Mouse (Mus musculus) left cerebral cortex, postnatal 25 days (tissue): ENCODE data around the gene Pcdh15. TPM values are rescaled to one million over a fixed set of nuclear protein-coding genes. Genes with fewer than 3 reads are reported as not detected.

ENCODE experiments used
- DNase-seq, 2 experiments: peaks; one replicate each; pipeline ENCODE4 v3.0.0; 2022; ENCODE audit warnings: low spot score in 2 of 2, mixed read lengths in 1 of 2
- intact Hi-C: fragments of 180-260 bp; cut with DNase I; formaldehyde crosslinking; loops from one replicate; pipeline ENCODE4 v1.15.1; 2025
- total RNA-seq, 2 experiments: library from RNA; stranded (reverse); gene quantifications; 2 replicates each; pipeline ENCODE4 v1.2.3; 2021

Pcdh15 gene
- total RNA-seq, 2 experiments from 2014 or later, result 28.5 to 34.1 TPM

- intact Hi-C loops, result no loop called here
- peak in 1 of 2 experiments; percentile 17 for DNase-seq
Observed at GRCm38 (mm10) chr10:73921579-73921978, 822.4 kb downstream of the Pcdh15 start.

GRCm38 (mm10) chr10:73928672-73929071, 829.5 kb downstream of the Pcdh15 start:
- peak in 1 of 2 experiments; percentile 50 for DNase-seq
- intact Hi-C loops, result no loop called here

GRCm38 (mm10) chr10:73929718-73930117, 830.6 kb downstream of the Pcdh15 start:
- intact Hi-C loops, result no loop called here
- DNase-seq, result peak; percentile 19 to 59

GRCm38 (mm10) chr10:73931185-73931584, 832.0 kb downstream of the Pcdh15 start:
- no peak for DNase-seq
- intact Hi-C loops, result no loop called here

DNA sequence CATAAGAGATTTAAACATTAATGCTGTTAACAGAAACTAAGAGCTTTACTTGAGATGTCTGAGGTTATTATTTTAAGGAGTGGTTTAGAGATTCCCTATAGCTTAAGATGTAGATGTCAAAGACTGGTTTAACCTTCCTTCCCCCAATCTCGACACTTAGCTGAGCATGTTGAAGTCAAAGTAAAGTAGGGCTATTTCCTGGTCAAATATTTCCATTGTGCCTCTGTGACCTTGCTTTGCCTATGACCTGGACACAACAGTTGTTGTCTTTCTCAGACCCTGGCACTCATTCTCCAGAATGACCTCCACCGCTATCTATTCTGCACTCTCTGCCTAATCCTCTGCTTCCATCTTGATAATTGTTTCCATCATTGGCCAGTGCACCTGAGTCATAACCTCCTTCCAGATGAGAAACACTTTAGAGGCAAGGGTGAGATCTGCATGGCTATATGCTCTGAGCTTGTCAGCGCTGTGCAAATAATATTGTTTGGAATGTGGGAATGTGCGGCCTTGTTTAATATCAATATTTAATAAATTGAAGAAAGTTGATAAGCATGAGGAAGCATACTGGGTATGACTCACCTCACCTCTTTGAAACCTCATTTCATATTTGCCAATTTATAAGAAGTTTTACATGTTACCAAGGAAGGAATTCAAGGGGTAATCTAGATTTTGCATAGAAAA, 833.0 kb downstream of the Pcdh15 start:
- DNase-seq, result no peak
- intact Hi-C loops, result no loop called here

GRCm38 (mm10) chr10:73936121-73936520, 837.0 kb downstream of the Pcdh15 start:
- DNase-seq, result no peak
- intact Hi-C loops, result no loop called here

- DNase-seq, result no peak
- intact Hi-C loops, result no loop called here
Observed at GRCm38 (mm10) chr10:73938989-73939388, 839.8 kb downstream of the Pcdh15 start.

GRCm38 (mm10) chr10:73947799-73948198, 848.7 kb downstream of the Pcdh15 start:
- DNase-seq, result no peak
- intact Hi-C loops, result no loop called here

- intact Hi-C loops, result no loop called here
- DNase-seq, result no peak
Observed at GRCm38 (mm10) chr10:73953362-73953761, 854.2 kb downstream of the Pcdh15 start.

DNA sequence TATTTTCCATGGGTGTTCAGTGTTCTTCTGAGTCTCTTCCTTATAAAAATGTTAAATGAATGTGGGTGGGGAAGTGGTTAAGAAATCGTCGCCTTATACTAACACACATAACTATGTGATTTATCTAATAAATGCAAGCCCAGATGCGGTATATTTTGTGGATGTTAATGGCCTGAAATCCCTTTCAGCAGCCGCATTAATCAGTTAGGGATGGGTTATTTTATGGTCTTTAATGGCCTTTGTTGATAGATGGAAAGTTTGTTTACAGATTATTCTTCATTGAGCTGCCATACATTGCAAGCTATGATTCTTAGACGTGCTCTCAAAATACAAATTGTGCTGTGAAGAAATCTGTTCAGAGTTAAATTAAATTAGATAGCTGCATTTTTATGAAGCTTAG, 884.9 kb downstream of the Pcdh15 start:
- intact Hi-C loops, result no loop called here
- DNase-seq, result no peak

DNA sequence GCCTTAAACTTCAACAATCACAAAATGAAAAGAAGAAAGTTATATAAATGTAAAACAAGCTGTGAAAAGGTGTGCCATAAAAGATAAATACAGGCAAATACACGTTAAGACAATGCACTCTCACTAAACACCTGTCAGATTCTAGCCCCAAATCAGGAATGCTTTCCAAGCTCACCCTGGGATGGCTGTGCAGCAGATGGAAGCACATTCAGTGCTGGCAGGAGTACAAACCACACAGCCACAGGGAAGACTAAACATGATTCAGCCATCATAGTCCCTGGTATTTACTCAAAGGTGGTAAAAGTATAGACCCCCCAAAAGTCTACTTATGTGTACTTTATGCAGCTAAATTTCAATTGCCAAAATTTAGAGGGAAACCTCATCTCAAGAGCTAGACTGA, 909.7 kb downstream of the Pcdh15 start:
- peak in 1 of 2 experiments; percentile 8 for DNase-seq
- intact Hi-C loops, result no loop called here

- intact Hi-C loops, result no loop called here
- no peak for DNase-seq
Observed at GRCm38 (mm10) chr10:74023091-74023490, 923.9 kb downstream of the Pcdh15 start.

DNA sequence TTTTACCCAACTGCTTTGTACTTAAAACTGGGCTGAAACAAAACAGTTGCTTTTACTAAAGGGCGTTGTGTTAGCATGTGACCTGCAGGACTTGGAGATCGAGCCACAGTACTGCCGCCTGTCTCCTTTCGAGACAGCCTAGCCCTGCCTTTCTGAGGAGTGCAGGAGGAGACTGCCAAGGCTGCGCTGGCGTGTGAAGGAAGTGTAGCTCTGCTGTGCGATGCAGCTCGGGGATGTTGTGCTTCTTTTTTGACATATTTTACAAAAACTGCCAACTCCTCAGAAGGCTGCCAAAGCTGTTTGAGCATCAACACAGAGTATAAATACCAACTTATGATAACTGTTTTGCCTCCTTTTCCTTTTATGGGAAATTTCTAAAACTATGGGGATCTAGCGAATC, 953.9 kb downstream of the Pcdh15 start:
- intact Hi-C loops, result loop anchor here (10.0 kb wide), 1 partner anchor 152 kb away; no protein-coding TSS in a partner anchor
- DNase-seq, result peak; percentile 34 to 77

DNA sequence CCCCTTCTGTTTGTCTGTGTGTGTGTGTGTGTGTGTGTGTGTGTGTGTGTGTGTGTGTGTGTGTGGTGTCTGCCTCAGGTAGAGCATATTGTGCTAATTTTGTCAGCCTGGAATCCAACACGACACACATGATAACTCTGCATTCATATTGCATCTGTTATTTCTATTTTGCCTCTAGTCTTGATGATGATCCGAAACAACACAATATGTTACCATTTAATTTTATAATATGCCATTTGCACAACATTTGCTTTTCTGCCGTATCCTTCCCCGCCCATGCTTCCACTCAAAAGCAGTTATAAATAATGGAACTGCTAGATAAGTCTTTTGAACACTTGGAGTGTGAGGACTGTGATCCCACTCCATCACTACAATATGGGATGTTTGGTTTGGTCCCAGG, 987.5 kb downstream of the Pcdh15 start:
- peak; percentile 8 to 13 for DNase-seq

GRCm38 (mm10) chr10:74098296-74098695, 999.2 kb downstream of the Pcdh15 start:
- intact Hi-C loops, result no loop called here
- DNase-seq, result peak in 1 of 2 experiments; percentile 75

More for the DNA sequence above, 987.5 kb downstream of the Pcdh15 start:
- intact Hi-C loops, result no loop called here

GRCm38 (mm10) chr10:74114107-74114506, 1015.0 kb downstream of the Pcdh15 start:
- intact Hi-C loops, result no loop called here
- DNase-seq, result no peak

DNA sequence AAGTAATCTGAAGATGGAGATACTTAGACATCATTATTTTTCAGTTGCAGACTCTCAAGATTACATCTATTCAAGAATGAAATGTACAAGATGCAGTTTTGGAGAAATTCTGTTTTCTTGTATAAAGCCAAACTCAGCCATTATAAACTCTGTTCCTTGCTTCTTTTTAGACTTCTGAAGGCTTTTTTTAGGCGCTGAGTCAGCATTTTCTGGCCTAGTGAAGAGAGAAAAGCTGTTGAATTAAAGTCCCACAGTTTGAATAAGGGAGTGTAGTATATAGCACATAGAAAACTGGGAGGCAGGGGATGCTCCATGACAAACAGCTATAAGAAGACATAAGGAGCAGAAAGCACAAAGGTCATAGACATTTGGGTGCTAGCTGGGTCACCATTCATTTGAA, 1017.7 kb downstream of the Pcdh15 start:
- DNase-seq, result peak in 1 of 2 experiments; percentile 38
- intact Hi-C loops, result no loop called here

DNA sequence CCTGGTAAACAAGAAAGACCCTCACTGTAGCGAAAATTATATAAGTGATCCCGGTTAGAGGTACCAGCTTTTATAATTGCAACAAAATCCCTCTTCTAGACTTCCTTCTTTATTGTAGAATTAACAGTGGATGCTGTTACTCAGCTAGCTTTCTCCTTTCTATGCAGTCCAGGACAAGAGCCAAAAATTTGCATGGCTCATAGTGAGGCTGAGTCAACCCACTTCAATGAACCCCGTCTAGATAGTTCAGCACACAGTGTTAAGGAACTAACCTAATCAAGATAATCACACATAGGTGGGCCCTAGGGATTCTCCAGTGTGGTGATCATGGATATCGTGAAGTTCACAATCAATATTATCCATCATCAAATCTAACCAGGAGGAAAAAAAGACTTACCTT, 1024.3 kb downstream of the Pcdh15 start:
- intact Hi-C loops, result no loop called here
- DNase-seq, result peak in 1 of 2 experiments; percentile 28

- no peak for DNase-seq
- intact Hi-C loops, result no loop called here
Observed at GRCm38 (mm10) chr10:74129192-74129591, 1030.0 kb downstream of the Pcdh15 start.

- no peak for DNase-seq
- intact Hi-C loops, result no loop called here
Observed at GRCm38 (mm10) chr10:74129665-74130064, 1030.5 kb downstream of the Pcdh15 start.

DNA sequence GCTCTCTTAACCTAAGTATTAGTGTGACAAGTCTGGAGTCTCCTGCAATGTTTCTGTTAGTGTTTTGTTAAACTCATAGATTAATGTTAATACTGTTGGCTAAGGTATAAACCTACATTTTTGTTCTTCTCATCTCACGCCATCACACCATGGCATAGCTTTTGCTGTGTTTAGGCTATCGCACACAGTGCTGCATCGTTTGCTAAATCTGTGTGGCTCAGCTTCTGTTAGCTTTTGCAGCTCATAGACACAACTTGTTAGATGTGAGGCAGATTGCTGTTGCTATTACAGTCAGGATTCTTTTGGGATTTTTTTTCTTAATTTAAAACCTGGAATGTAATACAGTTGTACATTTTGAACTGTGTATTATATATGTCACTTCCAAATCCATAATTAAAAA, 1031.7 kb downstream of the Pcdh15 start:
- intact Hi-C loops, result no loop called here
- no peak for DNase-seq

- intact Hi-C loops, result no loop called here
- peak in 1 of 2 experiments; percentile 75 for DNase-seq
Observed at GRCm38 (mm10) chr10:74147966-74148365, 1048.8 kb downstream of the Pcdh15 start.
